Mouse (Mus musculus): ENCODE data around the gene Cyp21a1. TPM values are rescaled to one million over a fixed set of nuclear protein-coding genes. Genes with fewer than 3 reads are reported as not detected.
"Not testable (repeated sequence)": the region's sequence is repeated elsewhere in the genome, so short reads cannot be mapped to it uniquely, and the experiment has no call there.

The Cyp21a1 gene
- total RNA-seq, 1 experiment: 0.27 TPM

DNA sequence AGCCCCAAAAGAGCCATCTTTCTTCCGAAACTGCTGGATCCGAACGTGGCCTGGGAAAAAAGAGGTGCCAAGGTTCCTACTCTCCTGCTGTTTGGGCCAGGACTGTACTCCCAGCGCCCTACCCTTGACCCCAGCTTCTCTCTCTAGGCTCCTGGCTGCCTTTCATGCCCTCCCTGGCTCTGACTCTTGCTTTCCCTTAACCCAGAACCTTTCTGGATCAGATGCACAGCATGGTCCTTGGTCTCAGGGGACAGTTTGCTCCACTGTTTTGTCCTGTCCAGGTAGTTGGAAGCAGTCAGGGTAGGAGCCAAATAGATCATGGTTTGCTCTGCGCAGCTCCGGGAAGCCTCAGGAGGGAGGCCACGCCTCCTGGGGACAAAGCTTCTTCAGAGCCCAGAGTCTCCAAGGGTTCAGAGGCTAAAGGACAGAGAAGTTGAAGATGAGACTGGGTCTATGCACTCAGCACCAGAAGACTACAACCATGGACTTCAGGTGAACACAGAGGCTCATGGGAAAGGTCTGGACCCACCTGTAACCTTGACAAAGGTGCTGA, 10.5 kb upstream of the Cyp21a1 start:
- no peaks in the 10 kb centered on the region for H3K36me3 ChIP-seq (ENCODE audit: control insufficient read depth, insufficient read depth, low read length, poor library complexity, severe bottlenecking)
- in situ Hi-C loops (cut with MboI; ENCODE audit: low sequenced_read_pairs in 2 of 2, unreplicated experiment in 2 of 2): no loop called here
- no peak overlapping the region for H3K27ac ChIP-seq (ENCODE audit: insufficient read depth, low read depth, low read length, poor library complexity, severe bottlenecking)
- H3K4me1 ChIP-seq (ENCODE audit: control insufficient read depth in 2 of 2, insufficient read depth in 2 of 2, low read length in 2 of 2, poor library complexity in 1 of 2): 0 out of 4 replicates have a peak, but pooled peaks cover 0 to 2% of the 10 kb centered on the region in 2 experiments
- H3K9ac ChIP-seq (ENCODE audit: insufficient read depth, low read depth, low read length, poor library complexity, severe bottlenecking): no peak overlapping the region
- TF ChIP-seq CHD2 (IDR thresholded peaks at IDR 0.05; ENCODE audit: low read depth, low read length): no peak
- TF ChIP-seq MAFK (IDR thresholded peaks at IDR 0.05; ENCODE audit: insufficient read depth, low read depth, low read length): no peak
- TF ChIP-seq HCFC1 (IDR thresholded peaks at IDR 0.05; ENCODE audit: borderline replicate concordance, insufficient read depth, low read length): no peak
- TF ChIP-seq ZC3H11A (IDR thresholded peaks at IDR 0.05; ENCODE audit: borderline replicate concordance, low read depth, low read length): no peak
- no peak for TF ChIP-seq ZNF384 (IDR thresholded peaks at IDR 0.05; ENCODE audit: low read depth, low read length)
- H3K4me3 ChIP-seq (ENCODE audit: insufficient read depth in 1 of 2, low read depth in 1 of 2, low read length in 2 of 2, poor library complexity in 1 of 2, severe bottlenecking in 1 of 2): no peak overlapping the region
- no peak for DNase-seq (ENCODE audit: low read depth, low spot score)
- no peaks in the 10 kb centered on the region for H3K9me3 ChIP-seq (ENCODE audit: control insufficient read depth, insufficient read depth, low read depth, low read length)

DNA sequence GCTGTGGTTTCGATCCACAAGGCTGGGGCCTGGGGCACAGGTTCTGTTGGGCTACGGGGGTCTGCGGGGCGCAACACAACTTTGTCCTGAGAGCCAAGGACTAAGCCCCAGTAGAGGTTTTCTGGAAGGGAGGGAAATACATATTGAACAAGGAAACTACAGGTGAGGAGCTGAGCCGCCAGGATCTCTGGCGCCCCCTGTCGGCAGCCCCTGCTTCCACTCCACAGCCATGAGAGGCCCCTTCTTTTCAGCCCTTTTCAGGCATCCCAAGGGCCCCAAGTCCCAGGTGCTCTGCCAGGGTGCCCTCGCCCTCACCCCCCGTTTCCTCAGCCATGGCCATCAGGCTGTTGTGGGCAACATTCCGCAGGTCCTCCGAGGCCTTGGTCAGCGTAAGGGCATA, 9.4 kb upstream of the Cyp21a1 start:
- H3K27ac ChIP-seq (ENCODE audit: insufficient read depth, low read depth, low read length, poor library complexity, severe bottlenecking); H3K36me3 ChIP-seq (ENCODE audit: control insufficient read depth, insufficient read depth, low read length, poor library complexity, severe bottlenecking); H3K9me3 ChIP-seq (ENCODE audit: control insufficient read depth, insufficient read depth, low read depth, low read length); H3K4me1 ChIP-seq (ENCODE audit: control insufficient read depth in 2 of 2, insufficient read depth in 2 of 2, low read length in 2 of 2, poor library complexity in 1 of 2); H3K9ac ChIP-seq (ENCODE audit: insufficient read depth, low read depth, low read length, poor library complexity, severe bottlenecking); H3K4me3 ChIP-seq (ENCODE audit: insufficient read depth in 1 of 2, low read depth in 1 of 2, low read length in 2 of 2, poor library complexity in 1 of 2, severe bottlenecking in 1 of 2); in situ Hi-C loops (cut with MboI; ENCODE audit: low sequenced_read_pairs in 2 of 2, unreplicated experiment in 2 of 2): not testable (repeated sequence)
- peak; percentile 40 for DNase-seq (ENCODE audit: low read depth, low spot score)

- in situ Hi-C loops (cut with MboI; ENCODE audit: low sequenced_read_pairs in 2 of 2, unreplicated experiment in 2 of 2): no loop called here
- Histone ChIP-seq H3K36me3 (ENCODE audit: control insufficient read depth, insufficient read depth, low read length, poor library complexity, severe bottlenecking) (no peaks in the 10 kb centered on the region), H3K27ac (ENCODE audit: insufficient read depth, low read depth, low read length, poor library complexity, severe bottlenecking) (no peak overlapping the region), H3K4me3 (ENCODE audit: insufficient read depth in 1 of 2, low read depth in 1 of 2, low read length in 2 of 2, poor library complexity in 1 of 2, severe bottlenecking in 1 of 2) (no peak overlapping the region), H3K9ac (ENCODE audit: insufficient read depth, low read depth, low read length, poor library complexity, severe bottlenecking) (no peak overlapping the region), H3K4me1 (ENCODE audit: control insufficient read depth in 2 of 2, insufficient read depth in 2 of 2, low read length in 2 of 2, poor library complexity in 1 of 2) (0 out of 4 replicates have a peak, but pooled peaks cover 0 to 2% of the 10 kb centered on the region in 2 experiments), H3K9me3 (ENCODE audit: control insufficient read depth, insufficient read depth, low read depth, low read length) (no peaks in the 10 kb centered on the region)
- DNase-seq (ENCODE audit: low read depth, low spot score): no peak
- TF ChIP-seq MAFK (IDR thresholded peaks at IDR 0.05; ENCODE audit: insufficient read depth, low read depth, low read length): no peak
- no peak for TF ChIP-seq HCFC1 (IDR thresholded peaks at IDR 0.05; ENCODE audit: borderline replicate concordance, insufficient read depth, low read length)
- TF ChIP-seq CHD2 (IDR thresholded peaks at IDR 0.05; ENCODE audit: low read depth, low read length): no peak
- TF ChIP-seq ZNF384 (IDR thresholded peaks at IDR 0.05; ENCODE audit: low read depth, low read length): no peak
- TF ChIP-seq ZC3H11A (IDR thresholded peaks at IDR 0.05; ENCODE audit: borderline replicate concordance, low read depth, low read length): no peak
These were observed 6.9 kb upstream of the Cyp21a1 start for GRCm38 (mm10) chr17:34811275-34811674.

DNA sequence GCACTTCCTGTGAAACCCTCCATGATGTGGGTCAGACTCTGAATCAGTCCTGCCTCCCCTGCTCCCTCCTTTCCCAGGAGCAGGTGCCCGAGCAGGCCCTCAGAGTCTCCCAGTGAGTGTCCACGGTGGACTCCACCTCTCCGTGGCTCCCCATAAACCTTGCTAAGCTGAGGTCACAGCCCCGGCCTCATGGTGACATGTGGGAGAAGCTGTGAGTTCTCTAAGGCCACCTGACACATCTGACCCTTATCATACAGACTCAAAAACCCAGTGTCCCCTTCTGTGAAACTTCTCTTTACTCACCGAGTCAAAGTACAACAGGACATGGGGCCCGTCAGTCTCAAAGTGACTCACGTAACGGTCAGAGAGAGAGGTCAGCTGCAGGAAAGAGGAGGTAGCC, 6.5 kb upstream of the Cyp21a1 start:
- in situ Hi-C loops (cut with MboI; ENCODE audit: low sequenced_read_pairs in 2 of 2, unreplicated experiment in 2 of 2); DNase-seq (ENCODE audit: low read depth, low spot score); H3K36me3 ChIP-seq (ENCODE audit: control insufficient read depth, insufficient read depth, low read length, poor library complexity, severe bottlenecking); H3K27ac ChIP-seq (ENCODE audit: insufficient read depth, low read depth, low read length, poor library complexity, severe bottlenecking); H3K9ac ChIP-seq (ENCODE audit: insufficient read depth, low read depth, low read length, poor library complexity, severe bottlenecking); H3K9me3 ChIP-seq (ENCODE audit: control insufficient read depth, insufficient read depth, low read depth, low read length); H3K4me1 ChIP-seq (ENCODE audit: control insufficient read depth in 2 of 2, insufficient read depth in 2 of 2, low read length in 2 of 2, poor library complexity in 1 of 2); H3K4me3 ChIP-seq (ENCODE audit: insufficient read depth in 1 of 2, low read depth in 1 of 2, low read length in 2 of 2, poor library complexity in 1 of 2, severe bottlenecking in 1 of 2): not testable (repeated sequence)

- DNase-seq (ENCODE audit: low read depth, low spot score); H3K4me1 ChIP-seq (ENCODE audit: control insufficient read depth in 2 of 2, insufficient read depth in 2 of 2, low read length in 2 of 2, poor library complexity in 1 of 2); in situ Hi-C loops (cut with MboI; ENCODE audit: low sequenced_read_pairs in 2 of 2, unreplicated experiment in 2 of 2); H3K9me3 ChIP-seq (ENCODE audit: control insufficient read depth, insufficient read depth, low read depth, low read length); H3K27ac ChIP-seq (ENCODE audit: insufficient read depth, low read depth, low read length, poor library complexity, severe bottlenecking); H3K4me3 ChIP-seq (ENCODE audit: insufficient read depth in 1 of 2, low read depth in 1 of 2, low read length in 2 of 2, poor library complexity in 1 of 2, severe bottlenecking in 1 of 2); H3K36me3 ChIP-seq (ENCODE audit: control insufficient read depth, insufficient read depth, low read length, poor library complexity, severe bottlenecking); H3K9ac ChIP-seq (ENCODE audit: insufficient read depth, low read depth, low read length, poor library complexity, severe bottlenecking): not testable (repeated sequence)
These were observed 6.0 kb upstream of the Cyp21a1 start for GRCm38 (mm10) chr17:34810411-34810810.

Measured in ES-E14 (cell line).